Mouse (Mus musculus) stomach, postnatal 0 days (tissue): ENCODE data around the gene Unc5b. TPM values are rescaled to one million over a fixed set of nuclear protein-coding genes. Genes with fewer than 3 reads are reported as not detected.

Experiments
- ATAC-seq: fragments of 200-750 bp; cut with Nextera tagmentation; 2 replicates; pipeline ENCODE4 v1.8.0; 2017; ENCODE audit not compliant: low FRiP score, low TSS enrichment
- DNase-seq: peaks from one replicate; pipeline ENCODE4 v3.0.0-alpha.2; 2016; ENCODE audit warnings: low spot score
- H3K27ac ChIP-seq: fragments of 300-500 bp; sonication (generic); replicated peaks from 2 replicates; pipeline ENCODE4 v1.5.1; 2014; ENCODE audit warnings: mild to moderate bottlenecking, control low read depth
- H3K27me3 ChIP-seq: fragments of 300-500 bp; sonication (generic); 2 replicates; pipeline ENCODE4 v1.6.1; 2014; ENCODE audit warnings: low read length; ENCODE audit not compliant: control insufficient read depth, insufficient read depth
- H3K36me3 ChIP-seq: fragments of 300-500 bp; sonication (generic); 2 replicates; pipeline ENCODE4 v1.6.1; 2014; ENCODE audit warnings: low read length, mixed read lengths; ENCODE audit not compliant: control insufficient read depth, insufficient read depth
- H3K4me1 ChIP-seq: fragments of 300-500 bp; sonication (generic); replicated peaks from 2 replicates; pipeline ENCODE4 v1.6.1; 2014; ENCODE audit warnings: antibody characterized with exemption; ENCODE audit not compliant: control insufficient read depth, insufficient read depth
- H3K4me2 ChIP-seq: fragments of 300-500 bp; sonication (generic); replicated peaks from 2 replicates; pipeline ENCODE4 v1.6.1; 2014; ENCODE audit warnings: low read depth, mild to moderate bottlenecking, control low read depth, moderate library complexity
- H3K4me3 ChIP-seq: fragments of 300-500 bp; sonication (generic); 2 replicates; pipeline ENCODE4 v1.5.1; 2014; ENCODE audit warnings: low read depth, low read length, control low read depth
- H3K9ac ChIP-seq: fragments of 300-500 bp; sonication (generic); 2 replicates; pipeline ENCODE4 v1.6.1; 2014; ENCODE audit warnings: mild to moderate bottlenecking, low read length, control low read depth, mixed read lengths
- H3K9me3 ChIP-seq: fragments of 300-500 bp; sonication (generic); 2 replicates; pipeline ENCODE4 v1.6.1; 2016; ENCODE audit warnings: low read length; ENCODE audit not compliant: control insufficient read depth
- CTCF ChIP-seq: IDR thresholded peaks from 2 replicates; pipeline ENCODE4 v1.5.1; 2016; ENCODE audit warnings: antibody characterized with exemption, low read depth, mild to moderate bottlenecking, moderate library complexity
- EP300 ChIP-seq: optimal IDR thresholded peaks from 2 replicates; pipeline ENCODE3; 2016; ENCODE audit warnings: antibody characterized with exemption
- WGBS: fragments of 180-500 bp; shearing (Covaris S2); extraction: QIAGEN DNeasy Blood & Tissue Kit; methylation state at CpG from one replicate; pipeline ENCODE4 v1.1.7; 2014; 5-methylcytosine and 5-hydroxymethylcytosine counted together
- polyA plus RNA-seq: library from polyadenylated mRNA; unstranded; fragments of >200 nt; fragmentation: Nextera tagmentation; extraction: Ambion mirVana; gene quantifications from 2 replicates; pipeline ENCODE4 v1.2.1, GENCODE M21; 2015

The Unc5b gene
- polyA plus RNA-seq, 1 experiment from 2014 or later, result 3.8 TPM

GRCm38 (mm10) chr10:60827901-60828670 lies 3.3 kb downstream of the Unc5b start:
- H3K9ac ChIP-seq, result no peak overlapping the region
- H3K4me2 ChIP-seq, result 0 out of 2 replicates have a peak overlapping the region, but pooled peaks have one; percentile 8
- H3K9me3 ChIP-seq, result no peaks in the 10 kb centered on the region
- no peak for DNase-seq
- ATAC-seq, result no peak
- 66% methylated on average over 17 of the region's 17 CpGs for WGBS
- H3K36me3 ChIP-seq, result no peaks in the 10 kb centered on the region
- H3K4me1 ChIP-seq, result peaks cover 6% of the 10 kb centered on the region
- TF ChIP-seq CTCF (no peak), EP300 (no peak)
- no peaks in the 10 kb centered on the region for H3K27me3 ChIP-seq
- 0 out of 2 replicates have a peak overlapping the region, but pooled peaks have one; percentile 1 for H3K4me3 ChIP-seq
- no peak overlapping the region for H3K27ac ChIP-seq

- H3K4me3 ChIP-seq, result peak overlapping the region; percentile 34
- 26% methylated on average over 5 of the region's 5 CpGs for WGBS
- peaks cover 6% of the 10 kb centered on the region for H3K4me1 ChIP-seq
- peak overlapping the region; percentile 62 for H3K4me2 ChIP-seq
- H3K27ac ChIP-seq, result 0 out of 2 replicates have a peak overlapping the region, but pooled peaks have one; percentile 0
- no peak for DNase-seq
- no peaks in the 10 kb centered on the region for H3K9me3 ChIP-seq
- TF ChIP-seq EP300 (no peak), CTCF (no peak)
- no peak overlapping the region for H3K9ac ChIP-seq
- H3K27me3 ChIP-seq, result no peaks in the 10 kb centered on the region
- no peaks in the 10 kb centered on the region for H3K36me3 ChIP-seq
- ATAC-seq, result no peak
Measured at GRCm38 (mm10) chr10:60827266-60827665, 4.1 kb downstream of the Unc5b start.

GRCm38 (mm10) chr10:60826461-60827237 lies 4.7 kb downstream of the Unc5b start:
- TF ChIP-seq CTCF, result peak; percentile 50
- TF ChIP-seq EP300, result no peak
- Histone ChIP-seq H3K4me3 (peak overlapping the region; percentile 34), H3K9me3 (no peaks in the 10 kb centered on the region), H3K4me1 (peaks cover 6% of the 10 kb centered on the region), H3K27me3 (no peaks in the 10 kb centered on the region), H3K36me3 (no peaks in the 10 kb centered on the region), H3K9ac (peak overlapping the region; percentile 38), H3K4me2 (peak overlapping the region; percentile 62), H3K27ac (0 out of 2 replicates have a peak overlapping the region, but pooled peaks have one; percentile 24)
- 6% methylated on average over 34 of the region's 34 CpGs for WGBS
- DNase-seq (peak; percentile 53), ATAC-seq (no peak)

- 44% methylated on average over 6 of the region's 6 CpGs for WGBS
- Histone ChIP-seq H3K4me2 (peak overlapping the region; percentile 62; the same call in 1 of the 2 replicates), H3K27me3 (no peaks in the 10 kb centered on the region), H3K9ac (no peak overlapping the region), H3K4me1 (peaks cover 6% of the 10 kb centered on the region), H3K4me3 (peak overlapping the region; percentile 34; the same call in 1 of the 2 replicates), H3K9me3 (no peaks in the 10 kb centered on the region), H3K27ac (no peak overlapping the region), H3K36me3 (no peaks in the 10 kb centered on the region)
- TF ChIP-seq CTCF, result no peak
- TF ChIP-seq EP300, result no peak
- peak; percentile 45 for DNase-seq
- peak; percentile 78 for ATAC-seq
Measured at GRCm38 (mm10) chr10:60825955-60826354, 5.4 kb downstream of the Unc5b start.

- no peaks in the 10 kb centered on the region for H3K27me3 ChIP-seq
- WGBS, result 64% methylated on average over 8 of the region's 8 CpGs
Measured at GRCm38 (mm10) chr10:60823744-60824143, 7.6 kb downstream of the Unc5b start.

More at GRCm38 (mm10) chr10:60823744-60824143, 7.6 kb downstream of the Unc5b start:
- Histone ChIP-seq H3K9ac (no peak overlapping the region), H3K4me2 (no peak overlapping the region), H3K36me3 (no peaks in the 10 kb centered on the region), H3K4me3 (no peak overlapping the region), H3K27ac (no peak overlapping the region), H3K4me1 (peaks cover 6% of the 10 kb centered on the region), H3K9me3 (no peaks in the 10 kb centered on the region)
- DNase-seq (no peak), ATAC-seq (no peak)
- no peak for TF ChIP-seq EP300
